Mouse (Mus musculus) forebrain, embryonic 15.5 days (tissue): ENCODE measurements at regions not wholly inside any gene's neighbourhood (a gene's known extent, or its start where the extent isn't known, plus 50 kb on each side); places are given as distances from the start of the nearest gene placed in this dataset.

Experiments used
- ATAC-seq: fragments of 200-750 bp; cut with Nextera tagmentation; replicated peaks from 2 replicates; pipeline ENCODE4 v1.8.0; 2017; ENCODE audit warnings: mild to moderate bottlenecking, moderate TSS enrichment, moderate library complexity
- H3K27ac ChIP-seq: fragments of 300-500 bp; sonication (generic); replicated peaks from 2 replicates; pipeline ENCODE4 v1.5.1; 2015; ENCODE audit warnings: mild to moderate bottlenecking, inconsistent platforms
- H3K27me3 ChIP-seq: fragments of 300-500 bp; sonication (generic); 2 replicates; pipeline ENCODE4 v1.6.1; 2015; ENCODE audit warnings: inconsistent platforms
- H3K36me3 ChIP-seq: fragments of 300-500 bp; sonication (generic); 2 replicates; pipeline ENCODE4 v1.6.1; 2015; ENCODE audit warnings: mild to moderate bottlenecking, inconsistent platforms
- H3K4me1 ChIP-seq: fragments of 300-500 bp; sonication (generic); 2 replicates; pipeline ENCODE4 v1.6.1; 2015; ENCODE audit warnings: inconsistent platforms
- H3K4me2 ChIP-seq: fragments of 300-500 bp; sonication (generic); replicated peaks from 2 replicates; pipeline ENCODE4 v1.6.1; 2015; ENCODE audit warnings: mild to moderate bottlenecking, inconsistent platforms
- H3K4me3 ChIP-seq: fragments of 300-500 bp; sonication (generic); 2 replicates; pipeline ENCODE4 v1.5.1; 2015; ENCODE audit warnings: mild to moderate bottlenecking, inconsistent platforms
- H3K9ac ChIP-seq: fragments of 300-500 bp; sonication (generic); replicated peaks from 2 replicates; pipeline ENCODE4 v1.6.1; 2015; ENCODE audit warnings: mild to moderate bottlenecking, inconsistent platforms
- H3K9me3 ChIP-seq: fragments of 300-500 bp; sonication (generic); 2 replicates; pipeline ENCODE4 v1.6.1; 2016; ENCODE audit warnings: inconsistent platforms
- WGBS: fragments of 180-500 bp; shearing (Covaris S2); methylation state at CpG from one replicate; pipeline ENCODE4 v1.1.7; 2015; ENCODE audit warnings: mixed read lengths; 5-methylcytosine and 5-hydroxymethylcytosine counted together

GRCm38 (mm10) chr17:51585263-51585662, 247.8 kb downstream of the Satb1 start:
- no peaks in the 10 kb centered on the region for H3K9me3 ChIP-seq
- no peak overlapping the region for H3K4me3 ChIP-seq
- no peak; the same call in 1 of the 2 replicates for ATAC-seq
- no peak overlapping the region for H3K4me2 ChIP-seq
- H3K4me1 ChIP-seq = peaks cover 7% of the 10 kb centered on the region
- H3K27ac ChIP-seq = no peak overlapping the region
- H3K27me3 ChIP-seq = no peaks in the 10 kb centered on the region
- no peaks in the 10 kb centered on the region for H3K36me3 ChIP-seq
- WGBS = 63% methylated on average over 1 of the region's 1 CpGs
- no peak overlapping the region for H3K9ac ChIP-seq

GRCm38 (mm10) chr17:51583984-51584880, 248.9 kb downstream of the Satb1 start:
- peak overlapping the region; percentile 34 for H3K27ac ChIP-seq
- H3K4me2 ChIP-seq = peak overlapping the region; percentile 31
- ATAC-seq = peak; percentile 69
- WGBS = 30% methylated on average over 19 of the region's 19 CpGs
- no peaks in the 10 kb centered on the region for H3K36me3 ChIP-seq
- H3K4me3 ChIP-seq = peak overlapping the region; percentile 8
- no peaks in the 10 kb centered on the region for H3K27me3 ChIP-seq
- peaks cover 7% of the 10 kb centered on the region for H3K4me1 ChIP-seq
- no peaks in the 10 kb centered on the region for H3K9me3 ChIP-seq
- H3K9ac ChIP-seq = no peak overlapping the region

- Histone ChIP-seq H3K4me3 (no peak overlapping the region), H3K4me1 (peaks cover 7% of the 10 kb centered on the region), H3K36me3 (no peaks in the 10 kb centered on the region), H3K4me2 (no peak overlapping the region), H3K9ac (no peak overlapping the region), H3K9me3 (no peaks in the 10 kb centered on the region), H3K27ac (0 out of 2 replicates have a peak overlapping the region, but pooled peaks have one; percentile 34), H3K27me3 (no peaks in the 10 kb centered on the region)
- WGBS = 79% methylated on average over 15 of the region's 15 CpGs
- no peak for ATAC-seq
Observed at GRCm38 (mm10) chr17:51583277-51583676, 249.8 kb downstream of the Satb1 start.

GRCm38 (mm10) chr17:51555854-51556253, 277.2 kb downstream of the Satb1 start:
- Histone ChIP-seq H3K36me3 (no peaks in the 10 kb centered on the region), H3K27me3 (no peaks in the 10 kb centered on the region), H3K4me1 (no peaks in the 10 kb centered on the region), H3K9ac (no peak overlapping the region), H3K4me2 (no peak overlapping the region), H3K27ac (no peak overlapping the region), H3K9me3 (no peaks in the 10 kb centered on the region), H3K4me3 (no peak overlapping the region)
- 93% methylated on average over 3 of the region's 3 CpGs for WGBS
- ATAC-seq = no peak

- 89% methylated on average over 2 of the region's 2 CpGs for WGBS
- Histone ChIP-seq H3K4me1 (no peaks in the 10 kb centered on the region), H3K36me3 (no peaks in the 10 kb centered on the region), H3K9me3 (no peaks in the 10 kb centered on the region), H3K4me2 (no peak overlapping the region), H3K27ac (no peak overlapping the region), H3K27me3 (no peaks in the 10 kb centered on the region), H3K9ac (no peak overlapping the region), H3K4me3 (no peak overlapping the region)
- ATAC-seq = no peak
Observed at GRCm38 (mm10) chr17:51554446-51554845, 278.6 kb downstream of the Satb1 start.

- H3K36me3 ChIP-seq = no peaks in the 10 kb centered on the region
- H3K4me2 ChIP-seq = no peak overlapping the region
- H3K4me1 ChIP-seq = no peaks in the 10 kb centered on the region
- 93% methylated on average over 5 of the region's 5 CpGs for WGBS
- no peaks in the 10 kb centered on the region for H3K27me3 ChIP-seq
- H3K9ac ChIP-seq = no peak overlapping the region
- H3K27ac ChIP-seq = no peak overlapping the region
- no peaks in the 10 kb centered on the region for H3K9me3 ChIP-seq
- no peak overlapping the region for H3K4me3 ChIP-seq
- ATAC-seq = no peak
Observed at GRCm38 (mm10) chr17:51552277-51553015, 280.6 kb downstream of the Satb1 start.

- Histone ChIP-seq H3K36me3 (no peaks in the 10 kb centered on the region), H3K9ac (no peak overlapping the region), H3K27me3 (no peaks in the 10 kb centered on the region), H3K27ac (no peak overlapping the region), H3K9me3 (no peaks in the 10 kb centered on the region), H3K4me1 (no peaks in the 10 kb centered on the region), H3K4me2 (no peak overlapping the region), H3K4me3 (no peak overlapping the region)
- 62% methylated on average over 3 of the region's 3 CpGs for WGBS
- no peak for ATAC-seq
Observed at GRCm38 (mm10) chr17:51546999-51547398, 286.1 kb downstream of the Satb1 start.

- no peak overlapping the region for H3K4me2 ChIP-seq
- no peak overlapping the region for H3K4me3 ChIP-seq
- H3K27me3 ChIP-seq = no peaks in the 10 kb centered on the region
- no peak overlapping the region for H3K9ac ChIP-seq
- H3K36me3 ChIP-seq = no peaks in the 10 kb centered on the region
- H3K27ac ChIP-seq = no peak overlapping the region
- ATAC-seq = no peak
- 80% methylated on average over 2 of the region's 2 CpGs for WGBS
- no peaks in the 10 kb centered on the region for H3K9me3 ChIP-seq
- H3K4me1 ChIP-seq = no peaks in the 10 kb centered on the region
Observed at GRCm38 (mm10) chr17:51542544-51542943, 290.5 kb downstream of the Satb1 start.

- H3K27ac ChIP-seq = peak overlapping the region; percentile 2; the same call in 1 of the 2 replicates
- ATAC-seq = peak; percentile 73
Observed at GRCm38 (mm10) chr17:51534678-51535077, 298.4 kb downstream of the Satb1 start.

GRCm38 (mm10) chr17:51534270-51534669, 298.8 kb downstream of the Satb1 start:
- Histone ChIP-seq H3K27ac (no peak overlapping the region; the same call in 1 of the 2 replicates), H3K36me3 (no peaks in the 10 kb centered on the region), H3K4me2 (peak overlapping the region; percentile 62), H3K27me3 (no peaks in the 10 kb centered on the region), H3K9ac (peak overlapping the region; percentile 51), H3K9me3 (no peaks in the 10 kb centered on the region), H3K4me1 (peaks cover 24% of the 10 kb centered on the region), H3K4me3 (peak overlapping the region; percentile 41)
- ATAC-seq = peak; percentile 60
- WGBS = 10% methylated on average over 14 of the region's 14 CpGs

More at GRCm38 (mm10) chr17:51534678-51535077, 298.4 kb downstream of the Satb1 start:
- no peaks in the 10 kb centered on the region for H3K27me3 ChIP-seq
- H3K36me3 ChIP-seq = no peaks in the 10 kb centered on the region
- 19% methylated on average over 10 of the region's 10 CpGs for WGBS
- peak overlapping the region; percentile 62 for H3K4me2 ChIP-seq
- H3K4me3 ChIP-seq = peak overlapping the region; percentile 41
- H3K9ac ChIP-seq = peak overlapping the region; percentile 51
- no peaks in the 10 kb centered on the region for H3K9me3 ChIP-seq
- peaks cover 24% of the 10 kb centered on the region for H3K4me1 ChIP-seq

GRCm38 (mm10) chr17:51528161-51528560, 304.9 kb downstream of the Satb1 start:
- no peak overlapping the region for H3K4me3 ChIP-seq
- no peak overlapping the region for H3K9ac ChIP-seq
- no peak for ATAC-seq
- 90% methylated on average over 3 of the region's 3 CpGs for WGBS
- H3K27ac ChIP-seq = no peak overlapping the region
- H3K27me3 ChIP-seq = no peaks in the 10 kb centered on the region
- H3K9me3 ChIP-seq = no peaks in the 10 kb centered on the region
- H3K36me3 ChIP-seq = no peaks in the 10 kb centered on the region
- no peaks in the 10 kb centered on the region for H3K4me1 ChIP-seq
- no peak overlapping the region for H3K4me2 ChIP-seq

GRCm38 (mm10) chr17:51526881-51527280, 306.2 kb downstream of the Satb1 start:
- H3K4me1 ChIP-seq = no peaks in the 10 kb centered on the region
- no peak overlapping the region for H3K27ac ChIP-seq
- no peaks in the 10 kb centered on the region for H3K9me3 ChIP-seq
- H3K36me3 ChIP-seq = no peaks in the 10 kb centered on the region
- WGBS = 65% methylated on average over 7 of the region's 7 CpGs
- no peaks in the 10 kb centered on the region for H3K27me3 ChIP-seq
- H3K9ac ChIP-seq = no peak overlapping the region
- no peak overlapping the region for H3K4me3 ChIP-seq
- ATAC-seq = no peak
- H3K4me2 ChIP-seq = no peak overlapping the region
